Mouse (Mus musculus): ENCODE data around the gene Eef2k. TPM values are rescaled to one million over a fixed set of nuclear protein-coding genes. Genes with fewer than 3 reads are reported as not detected.

The Eef2k gene
- polyA plus RNA-seq, 2 experiments = 13.4 to 30.2 TPM

DNA sequence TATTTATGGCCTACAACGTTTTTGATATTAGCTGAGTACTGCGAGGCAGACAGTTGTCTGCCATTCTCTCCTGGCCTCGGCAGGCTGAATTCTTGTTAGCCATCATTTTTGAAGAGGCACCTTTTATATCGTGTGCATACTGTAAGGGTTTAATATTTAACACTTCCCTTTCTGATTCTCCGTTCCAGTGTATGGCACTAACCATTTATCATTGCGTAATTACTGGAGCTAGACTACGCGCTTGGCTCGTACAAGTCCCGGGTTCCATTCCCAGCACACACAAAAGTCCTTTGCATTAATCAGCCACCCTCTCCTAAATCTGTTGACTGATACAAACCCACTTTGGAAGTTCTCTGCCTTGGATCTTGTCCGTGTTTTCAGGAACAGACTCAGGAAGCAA lies 17.2 kb downstream of the Eef2k start:
- Histone ChIP-seq H3K9ac (replicated peaks) (peak overlapping the region; percentile 79), H3K27me3 (ENCODE audit: control insufficient read depth, insufficient read depth, low read length) (no peaks in the 10 kb centered on the region), H3K9me3 (ENCODE audit: control insufficient read depth, low read length) (no peaks in the 10 kb centered on the region), H3K4me2 (ENCODE audit: low read depth) (no peak overlapping the region), H3K4me3 (ENCODE audit: insufficient read depth in 1 of 2, low read depth in 2 of 2, low read length in 2 of 2) (no peak overlapping the region), H3K27ac (peak overlapping the region; percentile 99), H3K36me3 (replicated peaks; ENCODE audit: control insufficient read depth, insufficient read depth, low read depth) (peaks cover 35% of the 10 kb centered on the region), H3K4me1 (replicated peaks; ENCODE audit: control insufficient read depth in 2 of 2, insufficient read depth in 2 of 2, low read length in 1 of 2) (peaks cover 71 to 77% of the 10 kb centered on the region in 2 experiments)
- DNase-seq (ENCODE audit: low read depth in 3 of 3, low spot score in 3 of 3) (no peak), ATAC-seq (ENCODE audit: insufficient read depth) (no peak)
- WGBS (ENCODE audit: insufficient replicate concordance) = 77% methylated on average over 11 of the region's 11 CpGs
- no peak for TF ChIP-seq EP300 (IDR thresholded peaks at IDR 0.05; ENCODE audit: low read depth)
- TF ChIP-seq CTCF (IDR thresholded peaks at IDR 0.05; ENCODE audit: low read depth) = no peak

DNA sequence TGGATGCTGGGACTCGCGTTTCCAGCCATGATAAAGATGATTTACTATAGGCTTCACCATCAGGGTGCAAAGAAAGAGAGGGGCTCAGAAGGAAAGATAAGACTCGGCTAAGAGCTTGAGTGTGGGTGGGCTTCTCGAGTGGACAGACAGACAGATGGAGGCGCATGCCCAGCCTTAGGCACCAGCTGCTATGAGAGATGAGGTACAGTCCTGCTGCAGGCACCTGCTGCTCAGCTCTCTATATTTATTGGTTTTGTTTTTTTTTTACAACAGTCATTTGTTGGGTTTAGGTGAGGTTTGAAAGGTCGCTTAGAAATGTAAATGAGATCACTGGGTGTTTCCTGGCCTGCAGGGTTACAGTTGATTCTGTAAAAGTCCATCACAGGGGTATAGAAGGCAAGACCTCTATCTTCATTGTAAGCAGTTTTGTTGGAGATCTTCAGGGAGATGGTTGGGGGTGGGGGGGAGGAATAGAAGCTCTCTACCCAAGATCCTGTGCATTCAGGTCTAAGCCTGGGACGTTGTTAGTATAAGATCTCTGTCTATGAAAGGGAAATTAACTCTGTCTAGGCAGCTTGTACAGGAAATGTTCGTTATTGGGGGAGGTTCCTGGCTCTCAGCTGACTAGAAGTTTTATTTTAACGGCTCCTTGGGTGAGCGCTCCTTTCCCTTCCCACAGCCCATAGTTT lies 18.3 kb downstream of the Eef2k start:
- Histone ChIP-seq H3K4me1 (replicated peaks; ENCODE audit: control insufficient read depth in 2 of 2, insufficient read depth in 2 of 2, low read length in 1 of 2) (peaks cover 72 to 75% of the 10 kb centered on the region in 2 experiments), H3K9me3 (ENCODE audit: control insufficient read depth, low read length) (no peaks in the 10 kb centered on the region), H3K9ac (replicated peaks) (peak overlapping the region; percentile 79), H3K27me3 (ENCODE audit: control insufficient read depth, insufficient read depth, low read length) (no peaks in the 10 kb centered on the region), H3K27ac (peak overlapping the region; percentile 99), H3K4me2 (ENCODE audit: low read depth) (peak overlapping the region; percentile 62), H3K36me3 (replicated peaks; ENCODE audit: control insufficient read depth, insufficient read depth, low read depth) (peaks cover 35% of the 10 kb centered on the region), H3K4me3 (ENCODE audit: insufficient read depth in 1 of 2, low read depth in 2 of 2, low read length in 2 of 2) (peak overlapping the region in 1 of 2 experiments; percentile 42; a peak in 2 of 4 replicates)
- TF ChIP-seq CTCF (IDR thresholded peaks at IDR 0.05; ENCODE audit: low read depth) (no peak), EP300 (IDR thresholded peaks at IDR 0.05; ENCODE audit: low read depth) (no peak)
- WGBS (ENCODE audit: insufficient replicate concordance) = 18% methylated on average over 10 of the region's 10 CpGs
- ATAC-seq (ENCODE audit: insufficient read depth) (peak; percentile 14; the same call in 1 of the 2 replicates), DNase-seq (ENCODE audit: low read depth in 3 of 3, low spot score in 3 of 3) (no peak)

DNA sequence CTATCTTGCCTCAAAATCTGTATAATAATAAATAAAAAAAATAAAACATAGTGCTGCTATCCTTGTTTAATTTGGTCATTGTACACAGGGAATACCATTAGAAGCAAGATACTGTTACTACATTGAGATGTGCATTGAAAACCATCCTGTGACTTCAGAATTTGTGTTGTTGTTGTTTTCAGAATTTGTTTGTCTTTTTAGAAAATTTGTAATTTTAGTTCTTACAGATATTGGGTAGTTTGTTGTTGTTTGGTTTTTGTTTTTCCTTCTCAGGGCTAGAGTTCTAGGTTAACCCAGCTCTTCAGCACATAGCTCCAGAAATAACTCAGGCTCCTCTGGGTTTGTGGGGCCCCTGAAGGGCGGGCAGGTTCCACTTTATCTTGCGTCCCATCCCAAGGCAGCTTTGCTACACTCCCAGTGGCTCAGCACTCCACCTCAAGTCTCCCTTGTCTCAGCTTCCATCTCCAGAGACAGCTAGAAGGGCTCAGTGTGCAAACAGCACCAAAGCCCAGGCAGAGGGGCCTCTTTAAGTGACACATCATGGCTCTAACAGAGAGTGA lies 18.9 kb downstream of the Eef2k start:
- Histone ChIP-seq H3K36me3 (replicated peaks; ENCODE audit: control insufficient read depth, insufficient read depth, low read depth) (peaks cover 37% of the 10 kb centered on the region), H3K4me1 (replicated peaks; ENCODE audit: control insufficient read depth in 2 of 2, insufficient read depth in 2 of 2, low read length in 1 of 2) (peaks cover 73 to 75% of the 10 kb centered on the region in 2 experiments), H3K27ac (peak overlapping the region; percentile 99), H3K27me3 (ENCODE audit: control insufficient read depth, insufficient read depth, low read length) (no peaks in the 10 kb centered on the region), H3K4me2 (ENCODE audit: low read depth) (peak overlapping the region; percentile 62), H3K4me3 (ENCODE audit: insufficient read depth in 1 of 2, low read depth in 2 of 2, low read length in 2 of 2) (peak overlapping the region; percentile 6 to 42; a peak in 3 of 4 replicates), H3K9ac (replicated peaks) (peak overlapping the region; percentile 79), H3K9me3 (ENCODE audit: control insufficient read depth, low read length) (no peaks in the 10 kb centered on the region)
- ATAC-seq (ENCODE audit: insufficient read depth) = peak; percentile 86
- TF ChIP-seq CTCF (IDR thresholded peaks at IDR 0.05; ENCODE audit: low read depth) (no peak), EP300 (IDR thresholded peaks at IDR 0.05; ENCODE audit: low read depth) (peak; percentile 68)
- peak; percentile 78 to 81 (median 79) for DNase-seq (ENCODE audit: low read depth in 3 of 3, low spot score in 3 of 3)
- 17% methylated on average over 2 of the region's 2 CpGs for WGBS (ENCODE audit: insufficient replicate concordance)

DNA sequence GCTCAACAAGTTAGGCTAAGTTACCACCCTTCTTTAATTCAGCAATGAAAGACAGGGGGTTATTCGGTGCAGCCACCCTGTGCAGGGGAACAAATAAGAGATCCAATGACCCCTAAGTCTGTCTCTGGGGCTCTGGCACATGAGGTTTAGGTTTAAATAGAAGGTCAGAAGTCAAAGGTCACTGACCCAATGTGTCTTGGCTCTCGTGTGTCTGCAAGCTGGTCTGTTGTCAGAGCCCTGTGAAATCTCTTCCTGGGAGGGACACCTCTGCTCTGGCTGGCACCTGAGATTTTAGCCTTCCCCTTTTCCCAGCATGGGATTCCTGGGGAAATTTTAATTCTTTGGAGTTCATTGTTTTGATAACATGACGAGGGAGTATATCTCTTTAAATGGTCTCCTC lies 19.6 kb downstream of the Eef2k start:
- Histone ChIP-seq H3K4me3 (ENCODE audit: insufficient read depth in 1 of 2, low read depth in 2 of 2, low read length in 2 of 2) (peak overlapping the region; percentile 6 to 42; a peak in 2 of 4 replicates), H3K4me2 (ENCODE audit: low read depth) (peak overlapping the region; percentile 62), H3K27ac (peak overlapping the region; percentile 99), H3K9ac (replicated peaks) (peak overlapping the region; percentile 79), H3K36me3 (replicated peaks; ENCODE audit: control insufficient read depth, insufficient read depth, low read depth) (peaks cover 41% of the 10 kb centered on the region), H3K9me3 (ENCODE audit: control insufficient read depth, low read length) (no peaks in the 10 kb centered on the region), H3K4me1 (replicated peaks; ENCODE audit: control insufficient read depth in 2 of 2, insufficient read depth in 2 of 2, low read length in 1 of 2) (peaks cover 74 to 75% of the 10 kb centered on the region in 2 experiments), H3K27me3 (ENCODE audit: control insufficient read depth, insufficient read depth, low read length) (no peaks in the 10 kb centered on the region)
- ATAC-seq (ENCODE audit: insufficient read depth) = no peak
- WGBS (ENCODE audit: insufficient replicate concordance) = 25% methylated on average over 3 of the region's 3 CpGs
- DNase-seq (ENCODE audit: low read depth in 3 of 3, low spot score in 3 of 3) = no peak
- TF ChIP-seq CTCF (IDR thresholded peaks at IDR 0.05; ENCODE audit: low read depth) = no peak
- TF ChIP-seq EP300 (IDR thresholded peaks at IDR 0.05; ENCODE audit: low read depth) = no peak

DNA sequence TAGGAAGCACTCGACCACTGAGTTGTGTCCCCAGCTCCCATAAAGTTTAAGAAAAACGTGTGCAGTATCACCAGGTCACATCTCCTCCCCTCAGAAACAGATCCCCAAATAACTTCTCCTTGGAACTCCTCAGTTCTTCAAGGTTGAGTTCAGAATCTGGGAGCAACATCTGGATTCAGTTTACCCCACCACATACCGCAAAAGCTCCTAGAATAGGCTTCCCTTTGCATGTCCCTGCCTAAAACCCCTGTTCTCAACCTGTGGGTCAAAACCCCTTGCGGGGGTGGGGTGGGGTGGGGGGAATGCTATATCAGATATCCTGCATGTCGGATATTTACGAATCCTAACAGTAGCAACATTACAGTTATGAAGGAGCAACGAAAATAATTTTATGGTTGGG lies 20.0 kb downstream of the Eef2k start:
- Histone ChIP-seq H3K9ac (replicated peaks) (peak overlapping the region; percentile 79), H3K27ac (peak overlapping the region; percentile 99), H3K4me3 (ENCODE audit: insufficient read depth in 1 of 2, low read depth in 2 of 2, low read length in 2 of 2) (no peak overlapping the region), H3K36me3 (replicated peaks; ENCODE audit: control insufficient read depth, insufficient read depth, low read depth) (peaks cover 39% of the 10 kb centered on the region), H3K4me2 (ENCODE audit: low read depth) (peak overlapping the region; percentile 62), H3K27me3 (ENCODE audit: control insufficient read depth, insufficient read depth, low read length) (no peaks in the 10 kb centered on the region), H3K4me1 (replicated peaks; ENCODE audit: control insufficient read depth in 2 of 2, insufficient read depth in 2 of 2, low read length in 1 of 2) (peaks cover 75 to 76% of the 10 kb centered on the region in 2 experiments), H3K9me3 (ENCODE audit: control insufficient read depth, low read length) (no peaks in the 10 kb centered on the region)
- ATAC-seq (ENCODE audit: insufficient read depth) = no peak
- no peak for DNase-seq (ENCODE audit: low read depth in 3 of 3, low spot score in 3 of 3)
- TF ChIP-seq EP300 (IDR thresholded peaks at IDR 0.05; ENCODE audit: low read depth) (no peak), CTCF (IDR thresholded peaks at IDR 0.05; ENCODE audit: low read depth) (no peak)
- WGBS (ENCODE audit: insufficient replicate concordance) = 55% methylated on average over 7 of the region's 7 CpGs
